Mouse (Mus musculus) cerebellum, postnatal 36 days (tissue): ENCODE data around the gene Nifk.

Experiments
- DNase-seq, 2 experiments: peaks; one replicate each; pipeline ENCODE4 v3.0.0; 2021 to 2022; ENCODE audit warnings: mixed read lengths in 2 of 2

Gene Nifk

DNA sequence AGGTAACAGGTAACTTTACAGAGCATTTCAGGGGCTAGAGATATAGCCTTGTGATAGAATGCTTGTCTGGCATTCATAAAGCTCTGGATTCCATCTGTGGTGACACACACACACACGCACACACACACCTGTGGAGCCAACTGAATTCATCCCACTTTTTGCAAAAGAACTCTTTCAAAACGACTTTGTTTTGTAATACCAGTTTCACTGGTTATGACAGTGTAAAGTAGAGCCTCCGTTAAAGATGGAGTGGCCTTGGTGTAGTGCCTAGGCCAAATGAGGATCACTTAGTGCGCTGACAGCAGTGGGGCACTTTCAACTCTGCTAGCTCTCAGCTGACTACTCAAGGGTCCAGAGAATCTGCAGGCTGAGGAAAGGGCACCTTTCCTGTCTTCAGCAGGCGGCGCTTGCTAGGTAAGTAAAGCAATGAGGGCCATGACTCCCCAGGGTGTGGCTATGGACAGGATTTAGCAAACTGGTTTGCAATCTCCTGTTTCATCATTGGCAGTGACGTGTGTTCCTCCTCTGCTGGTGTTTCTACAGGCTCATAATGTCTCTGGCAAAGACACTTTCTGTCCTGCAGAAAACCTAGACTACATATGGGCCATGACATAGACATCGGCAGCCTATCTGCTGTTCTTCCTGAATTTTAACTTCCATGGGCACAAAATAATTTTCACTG, 58.6 kb downstream of the Nifk start:
- no peak for DNase-seq
